Mouse (Mus musculus) ES-E14 (cell line): ENCODE results near the gene Tmem268.

Source experiments
- CHD2 ChIP-seq: IDR thresholded peaks from 2 replicates; pipeline ENCODE4 v1.6.1; 2014; ENCODE audit warnings: mild to moderate bottlenecking, low read depth, low read length, inconsistent platforms
- HCFC1 ChIP-seq: IDR thresholded peaks from 2 replicates; pipeline ENCODE4 v1.6.1; 2012; ENCODE audit warnings: low read length, inconsistent platforms, borderline replicate concordance; ENCODE audit not compliant: insufficient read depth
- MAFK ChIP-seq: IDR thresholded peaks from 2 replicates; pipeline ENCODE4 v1.6.1; 2014; ENCODE audit warnings: mild to moderate bottlenecking, low read depth, low read length, inconsistent platforms; ENCODE audit not compliant: insufficient read depth
- ZC3H11A ChIP-seq: IDR thresholded peaks from 2 replicates; pipeline ENCODE4 v1.6.1; 2012; ENCODE audit warnings: low read depth, mild to moderate bottlenecking, inconsistent platforms, low read length, borderline replicate concordance
- ZNF384 ChIP-seq: IDR thresholded peaks from 2 replicates; pipeline ENCODE4 v1.6.1; 2012; ENCODE audit warnings: low read depth, low read length, inconsistent platforms

DNA sequence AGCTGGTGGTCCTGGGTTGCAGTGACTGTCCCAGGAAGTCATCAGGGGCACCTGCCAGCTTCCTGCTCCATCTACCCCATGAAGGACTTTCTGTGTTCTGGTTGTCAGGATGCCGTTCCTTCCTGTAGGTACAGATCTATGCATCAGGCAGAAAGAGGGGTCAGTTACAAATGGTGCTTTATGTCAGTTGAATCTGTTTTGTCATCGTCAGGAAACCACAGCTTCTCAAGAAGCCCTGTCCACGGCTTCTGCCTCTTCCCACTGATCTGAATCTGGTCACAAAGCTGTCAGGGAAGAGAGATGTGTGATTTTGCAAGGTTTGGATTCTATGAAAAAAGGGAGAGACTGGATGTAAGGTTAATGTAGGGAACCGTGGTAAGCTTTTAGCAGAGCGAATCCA, 43.6 kb upstream of the Tmem268 start:
- no peak for TF ChIP-seq HCFC1
- TF ChIP-seq MAFK: no peak
- no peak for TF ChIP-seq CHD2
- TF ChIP-seq ZNF384: no peak
- no peak for TF ChIP-seq ZC3H11A
